Mouse (Mus musculus) lung, adult 18-20 months (tissue): ENCODE measurements around the gene Wnk4.
"Not testable (repeated sequence)": the region's sequence is repeated elsewhere in the genome, so short reads cannot be mapped to it uniquely, and the experiment has no call there.

Experiments used
- DNase-seq, 2 experiments: peaks; one replicate each; pipeline ENCODE4 v3.0.0; 2022; ENCODE audit warnings: mixed read lengths in 2 of 2

Gene Wnk4

DNA sequence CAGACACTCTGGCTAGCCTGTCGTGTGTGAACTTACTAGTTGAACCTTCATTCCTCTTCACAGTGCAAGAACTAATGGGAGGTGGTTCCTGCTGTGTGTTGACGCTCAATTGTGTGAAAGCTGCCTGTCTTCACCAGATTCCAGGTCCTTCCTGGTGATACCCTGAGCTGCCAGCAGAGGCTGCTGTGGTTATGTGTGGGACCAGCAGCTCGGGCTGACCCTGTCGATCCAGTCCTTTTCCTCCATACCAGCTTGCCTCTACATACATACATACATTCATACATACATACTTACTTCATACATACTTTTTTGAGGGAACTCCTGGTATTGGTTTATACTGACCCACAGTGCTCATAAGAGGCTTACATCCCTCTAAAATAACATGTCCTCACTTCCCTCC, 63.2 kb downstream of the Wnk4 start:
- DNase-seq, result peak; percentile 43 to 63

DNA sequence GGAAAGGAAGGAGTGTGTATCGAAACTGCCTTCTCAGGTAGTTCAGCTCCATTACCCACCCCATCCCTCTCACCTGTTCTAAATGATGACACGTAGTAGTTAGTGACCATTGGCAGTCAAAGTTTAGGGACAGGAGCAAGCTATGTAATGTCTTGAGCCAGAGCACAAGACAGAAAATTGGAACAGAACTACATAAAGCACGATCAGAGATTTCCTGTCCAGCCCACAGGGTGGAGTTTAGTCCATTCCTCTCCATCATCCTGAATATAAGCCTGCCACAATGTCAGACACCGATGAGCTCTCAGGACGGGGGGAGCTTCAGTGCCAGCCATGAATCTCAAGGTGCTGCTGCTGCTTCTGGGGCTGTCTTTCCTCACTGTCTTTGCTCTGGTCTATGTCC, 64.4 kb downstream of the Wnk4 start, which contains the start of gene Aoc2:
Aoc2 (plus strand) TSS at position 301 of the 400 bp plus-strand sequence.
- no peak for DNase-seq

DNA sequence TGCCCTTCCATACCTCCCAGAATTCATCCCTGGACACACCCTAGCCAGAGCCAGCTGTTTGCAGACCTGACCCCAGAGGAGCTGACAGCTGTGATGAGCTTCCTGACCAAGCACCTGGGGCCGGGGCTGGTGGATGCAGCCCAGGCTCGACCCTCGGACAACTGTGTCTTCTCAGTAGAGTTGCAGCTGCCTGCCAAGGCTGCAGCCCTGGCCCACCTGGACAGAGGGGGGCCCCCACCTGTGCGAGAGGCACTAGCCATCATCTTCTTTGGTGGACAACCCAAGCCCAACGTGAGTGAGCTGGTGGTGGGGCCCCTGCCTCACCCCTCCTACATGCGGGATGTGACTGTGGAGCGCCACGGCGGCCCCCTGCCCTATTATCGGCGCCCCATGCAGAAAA, 64.8 kb downstream of the Wnk4 start:
- not testable (repeated sequence) for DNase-seq

DNA sequence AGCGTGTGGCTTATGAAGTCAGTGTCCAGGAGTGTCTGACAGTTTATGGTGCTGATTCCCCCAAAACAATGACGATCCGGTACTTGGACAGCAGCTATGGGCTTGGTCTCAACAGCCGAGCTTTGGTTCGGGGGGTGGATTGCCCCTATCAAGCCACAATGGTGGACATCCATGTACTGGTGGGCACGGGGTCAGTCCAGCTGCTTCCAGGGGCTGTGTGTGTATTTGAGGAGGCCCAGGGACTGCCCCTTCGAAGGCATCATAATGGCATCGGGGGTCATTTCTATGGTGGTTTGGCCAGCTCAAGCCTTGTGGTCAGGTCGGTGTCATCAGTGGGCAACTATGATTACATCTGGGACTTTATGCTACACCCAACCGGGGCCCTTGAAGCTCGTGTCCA, 65.8 kb downstream of the Wnk4 start:
- no peak for DNase-seq
